Mouse (Mus musculus) liver, adult (tissue): Measurements from ENCODE around the gene Pced1a.

Source experiments
- GATA4 ChIP-seq: IDR thresholded peaks from 2 replicates; pipeline ENCODE4 v1.6.1; 2014; ENCODE audit warnings: mild to moderate bottlenecking, low read length; ENCODE audit not compliant: insufficient replicate concordance

Pced1a gene

DNA sequence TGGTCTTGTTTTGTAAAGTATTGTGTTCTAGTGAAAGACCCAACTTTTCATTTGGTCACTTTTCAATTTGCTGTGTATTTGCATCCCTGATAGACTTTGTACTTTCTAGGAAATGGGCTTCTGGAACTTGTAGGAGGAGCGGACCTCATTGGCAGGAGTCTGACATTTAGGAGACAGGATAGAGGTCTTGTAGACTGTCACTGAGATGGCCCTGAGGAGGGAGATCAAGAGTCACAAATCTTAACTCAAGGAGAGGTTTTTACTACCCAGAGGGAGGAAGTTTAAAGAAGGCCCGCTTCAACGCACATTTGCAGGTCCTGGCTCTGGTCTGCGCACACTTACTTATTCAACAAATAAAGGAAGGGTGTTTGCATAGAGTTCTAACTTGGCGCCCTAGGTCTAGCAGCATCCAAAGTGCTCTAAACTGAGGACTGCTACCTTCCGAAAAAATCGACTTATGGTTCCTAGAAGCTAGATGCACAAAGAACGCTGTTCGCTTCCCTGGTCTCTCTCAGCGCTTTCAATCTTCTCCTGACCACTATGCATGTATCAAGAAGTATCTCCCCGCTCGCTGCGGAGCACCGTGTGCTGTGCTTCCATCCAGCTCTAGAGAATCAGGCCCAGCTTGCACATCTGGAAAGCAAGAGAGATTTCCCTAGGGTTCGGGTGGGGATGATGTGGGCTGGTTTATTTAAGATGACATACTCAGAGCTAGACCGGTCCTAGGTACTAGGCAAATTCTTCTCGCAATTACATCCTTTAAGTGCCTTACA lies 24.7 kb upstream of the Pced1a start:
- no peak for TF ChIP-seq GATA4

DNA sequence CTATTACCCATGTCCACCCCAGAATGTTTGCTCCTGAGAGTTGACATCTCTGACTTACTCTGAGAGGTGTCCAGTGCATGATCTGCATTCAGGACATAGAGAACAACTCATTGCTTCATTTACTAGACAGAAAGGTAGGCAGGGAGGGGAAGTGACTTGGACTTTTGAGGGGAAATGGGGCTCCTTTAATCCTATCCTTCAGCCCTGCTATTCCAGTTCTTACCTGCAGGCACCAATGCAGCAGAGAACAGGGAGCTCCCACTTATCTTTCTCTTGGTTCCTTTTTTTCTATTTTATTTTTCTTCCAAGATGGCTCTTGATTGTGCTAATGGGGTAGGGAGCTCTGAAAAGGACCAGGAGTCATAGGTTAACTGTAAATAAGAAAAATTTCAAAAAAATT lies 23.9 kb upstream of the Pced1a start:
- TF ChIP-seq GATA4: no peak

GRCm38 (mm10) chr2:130442162-130442561 lies 17.7 kb upstream of the Pced1a start:
- TF ChIP-seq GATA4: no peak

- no peak for TF ChIP-seq GATA4
These were observed 15.5 kb upstream of the Pced1a start for GRCm38 (mm10) chr2:130439840-130440480.

DNA sequence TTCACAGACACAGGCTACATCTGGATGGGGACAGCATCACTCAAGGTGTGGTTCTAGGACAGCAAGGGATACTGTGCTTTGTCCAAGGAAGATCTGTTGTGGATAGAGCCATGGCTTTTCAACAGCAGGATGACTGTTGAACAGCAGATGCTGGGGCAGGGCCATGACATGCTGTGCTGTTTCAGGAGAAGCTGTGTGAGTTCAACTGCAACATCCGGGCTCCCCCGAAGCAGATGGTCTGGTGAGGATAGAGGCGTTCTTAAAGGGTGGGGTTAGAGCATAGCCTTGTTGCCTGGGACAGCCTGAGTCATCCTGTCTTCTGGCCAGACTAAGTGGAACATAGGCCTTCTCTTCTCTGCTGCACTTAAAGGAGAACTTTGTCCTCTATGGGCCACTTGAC lies 14.4 kb upstream of the Pced1a start:
- no peak for TF ChIP-seq GATA4

DNA sequence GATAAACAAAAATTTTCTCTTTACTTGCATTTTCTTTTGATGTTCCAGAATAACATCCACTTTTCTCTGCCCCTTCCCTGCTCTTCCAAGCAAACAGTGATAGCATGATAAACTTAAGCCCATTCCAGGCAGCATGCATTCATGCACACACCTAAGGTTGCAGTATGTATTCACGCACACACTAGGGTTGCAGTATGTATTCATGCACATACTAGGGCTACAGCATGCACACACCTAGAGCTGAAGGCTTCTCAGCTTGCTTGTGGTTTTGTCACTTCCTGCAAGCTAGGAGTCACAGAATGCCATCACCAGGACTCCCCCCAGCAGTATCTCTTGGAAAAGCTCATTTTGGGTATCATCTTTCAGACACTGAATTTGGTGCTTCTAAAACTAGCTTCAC lies 12.3 kb upstream of the Pced1a start:
- TF ChIP-seq GATA4: no peak

DNA sequence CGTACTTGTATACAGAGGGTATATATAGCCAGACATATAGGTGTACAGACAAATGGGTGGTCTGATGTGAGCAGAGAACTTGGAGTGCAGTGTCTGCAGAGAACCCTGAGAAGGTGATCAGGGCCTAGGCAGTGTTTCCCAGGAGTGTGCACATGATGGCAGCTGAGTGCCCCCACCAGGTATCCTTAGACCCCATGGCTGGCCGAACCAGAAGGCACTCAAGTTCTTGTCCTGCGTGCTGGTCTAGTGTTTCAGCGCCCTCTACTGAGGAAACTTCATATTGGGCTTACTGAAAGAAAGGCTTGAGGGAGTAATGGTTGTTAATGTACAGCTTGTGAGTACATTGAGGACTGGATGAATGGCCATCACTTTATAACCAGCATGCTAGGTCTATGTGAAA lies 8.7 kb upstream of the Pced1a start:
- TF ChIP-seq GATA4: no peak

- TF ChIP-seq GATA4: no peak
These were observed 7.7 kb upstream of the Pced1a start for GRCm38 (mm10) chr2:130432157-130432556.

- no peak for TF ChIP-seq GATA4
These were observed 6.0 kb upstream of the Pced1a start for GRCm38 (mm10) chr2:130430484-130430883.

DNA sequence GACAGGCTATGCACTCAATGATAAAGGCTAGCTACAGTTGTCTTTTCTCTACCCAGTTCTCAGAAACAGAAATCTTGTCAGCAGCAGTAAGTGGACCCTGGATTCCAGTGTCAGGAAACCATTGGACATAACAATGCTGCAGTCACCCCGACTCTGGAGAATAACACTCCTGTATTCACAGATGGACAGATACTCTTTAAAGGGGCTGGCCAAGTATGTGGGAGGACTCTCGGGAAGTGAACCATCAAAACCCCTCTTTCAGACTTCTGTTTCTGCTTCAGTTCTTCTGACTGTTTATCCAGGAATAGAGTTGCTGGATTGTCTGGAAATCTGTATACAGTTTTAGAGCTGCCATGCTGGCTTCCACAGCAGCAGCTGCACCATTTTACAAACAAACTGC lies 5.3 kb upstream of the Pced1a start:
- TF ChIP-seq GATA4: no peak

DNA sequence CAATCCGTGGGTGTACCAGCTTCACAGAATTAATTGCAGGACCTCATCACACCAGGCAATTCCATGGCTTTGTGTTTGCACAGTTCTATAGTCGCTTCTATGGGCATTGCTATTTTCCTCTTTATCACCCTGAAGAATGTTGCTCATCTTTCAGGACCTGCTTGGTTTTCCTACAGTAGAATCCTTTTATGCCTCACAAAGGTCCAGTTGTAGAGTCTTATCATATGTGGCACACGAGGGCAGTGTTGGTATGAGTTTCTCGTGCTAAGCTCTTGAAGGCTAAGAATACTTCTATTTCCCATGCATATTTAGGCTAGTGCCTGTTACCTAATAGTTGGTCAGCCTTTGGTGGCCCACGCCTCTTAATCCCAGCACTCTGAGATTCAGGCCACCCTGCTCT lies 611 bp upstream of the Pced1a start:
- TF ChIP-seq GATA4: no peak

DNA sequence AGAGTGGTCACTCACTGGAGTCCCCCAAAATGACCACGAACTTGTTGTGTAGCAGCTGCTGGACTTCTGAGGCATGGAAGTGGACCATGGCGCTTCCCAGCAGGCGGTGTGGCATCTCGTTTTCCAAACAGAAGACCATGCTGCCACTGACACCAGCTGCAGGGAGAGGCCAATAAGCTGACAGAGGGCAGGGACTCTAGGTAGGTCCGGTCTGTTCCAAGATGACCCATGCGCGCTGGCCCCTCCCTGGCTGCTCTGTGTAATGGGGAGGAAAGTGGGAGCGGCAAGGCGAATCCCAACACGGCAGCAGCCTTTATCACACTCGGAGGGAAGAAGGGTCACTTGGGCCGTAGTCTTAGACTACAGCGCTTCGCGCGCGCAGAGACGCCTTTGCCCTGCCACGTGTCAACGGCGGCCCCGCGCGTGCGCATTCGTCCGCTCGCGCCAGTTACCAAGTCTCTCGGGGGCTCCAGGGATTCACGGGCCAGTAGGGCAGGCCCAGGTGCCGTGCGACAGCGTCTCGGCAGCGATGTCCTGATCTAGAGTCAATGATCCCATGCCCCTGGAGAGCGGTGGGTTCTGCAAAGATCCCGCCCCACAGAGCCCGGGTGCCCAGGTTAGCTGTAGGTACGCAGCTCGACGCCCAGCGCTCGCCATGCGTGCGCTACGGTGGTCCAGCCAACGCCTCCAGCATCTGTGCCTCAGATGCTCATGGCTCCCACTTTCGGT lies 940 bp downstream of the Pced1a start:
- TF ChIP-seq GATA4: no peak

GRCm38 (mm10) chr2:130421781-130422620 lies 2.5 kb downstream of the Pced1a start:
- no peak for TF ChIP-seq GATA4

DNA sequence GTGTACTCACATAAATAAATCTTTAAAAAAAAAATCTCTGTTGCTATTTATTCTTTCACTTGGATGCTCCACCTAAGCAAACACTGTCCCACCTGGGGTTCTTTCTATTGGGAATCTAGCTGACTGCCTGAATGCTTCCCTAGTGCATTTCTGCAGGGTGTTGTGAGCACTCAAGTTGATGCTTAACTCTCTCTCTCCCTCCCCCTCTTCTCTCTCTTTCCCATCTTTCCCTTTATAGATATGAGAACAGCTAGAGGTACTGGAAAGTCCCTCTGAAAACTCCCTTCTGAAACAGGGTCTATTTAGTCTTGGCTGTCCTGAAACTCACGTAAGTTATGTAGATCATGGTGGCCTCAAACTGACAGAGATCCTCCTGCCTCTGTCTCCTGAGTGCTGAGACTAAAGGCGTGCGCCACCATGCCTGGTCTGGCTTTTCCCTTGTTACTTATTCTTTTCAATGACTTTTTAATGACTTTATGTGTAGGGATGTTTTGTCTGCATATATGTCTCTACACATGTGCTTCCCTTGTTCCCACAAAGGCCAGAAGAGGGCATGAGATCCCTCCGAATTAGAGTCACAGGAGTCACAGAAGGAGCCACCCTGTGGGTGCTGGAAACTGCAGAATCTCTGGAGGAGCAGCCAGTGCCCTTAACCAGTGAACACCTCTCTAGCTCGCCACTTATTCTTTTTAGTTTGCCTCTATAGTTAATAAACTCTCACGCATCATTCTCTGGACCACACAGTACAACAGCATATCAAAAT lies 10.2 kb downstream of the Pced1a start:
- TF ChIP-seq GATA4: no peak

- no peak for TF ChIP-seq GATA4
These were observed 11.7 kb downstream of the Pced1a start for GRCm38 (mm10) chr2:130412775-130413174.
